Mouse (Mus musculus): ENCODE results near the gene Bcl2l12. TPM values are rescaled to one million over a fixed set of nuclear protein-coding genes. Genes with fewer than 3 reads are reported as not detected.

Gene Bcl2l12
- 28.2 to 38.2 TPM (median 30.9 TPM) in 4 replicates for total RNA-seq (2023; ENCODE audit: inconsistent age)

DNA sequence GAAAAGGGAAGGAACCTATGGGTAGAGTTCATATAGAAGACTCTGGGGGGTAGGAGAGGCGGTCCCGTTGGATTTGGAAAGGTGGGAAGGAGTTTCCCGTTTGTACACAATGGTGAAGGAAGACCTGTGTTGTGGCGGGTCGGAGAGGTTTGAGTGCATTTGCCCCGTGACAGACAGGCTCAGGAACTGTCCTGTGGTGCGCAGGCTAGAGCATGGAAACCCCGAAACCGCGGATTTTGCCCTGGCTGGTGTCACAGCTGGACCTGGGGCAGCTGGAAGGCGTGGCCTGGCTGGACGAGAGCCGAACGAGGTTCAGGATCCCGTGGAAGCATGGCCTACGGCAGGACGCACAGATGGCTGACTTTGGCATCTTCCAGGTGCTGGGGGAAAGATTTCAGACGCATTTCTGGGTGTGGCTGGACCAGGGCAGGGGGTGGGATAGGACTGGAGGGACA, at the start of gene Bcl2l12:
Gene Bcl2l12, minus strand, starts transcription at position 212 of the 455 bp plus-strand sequence.

DNA sequence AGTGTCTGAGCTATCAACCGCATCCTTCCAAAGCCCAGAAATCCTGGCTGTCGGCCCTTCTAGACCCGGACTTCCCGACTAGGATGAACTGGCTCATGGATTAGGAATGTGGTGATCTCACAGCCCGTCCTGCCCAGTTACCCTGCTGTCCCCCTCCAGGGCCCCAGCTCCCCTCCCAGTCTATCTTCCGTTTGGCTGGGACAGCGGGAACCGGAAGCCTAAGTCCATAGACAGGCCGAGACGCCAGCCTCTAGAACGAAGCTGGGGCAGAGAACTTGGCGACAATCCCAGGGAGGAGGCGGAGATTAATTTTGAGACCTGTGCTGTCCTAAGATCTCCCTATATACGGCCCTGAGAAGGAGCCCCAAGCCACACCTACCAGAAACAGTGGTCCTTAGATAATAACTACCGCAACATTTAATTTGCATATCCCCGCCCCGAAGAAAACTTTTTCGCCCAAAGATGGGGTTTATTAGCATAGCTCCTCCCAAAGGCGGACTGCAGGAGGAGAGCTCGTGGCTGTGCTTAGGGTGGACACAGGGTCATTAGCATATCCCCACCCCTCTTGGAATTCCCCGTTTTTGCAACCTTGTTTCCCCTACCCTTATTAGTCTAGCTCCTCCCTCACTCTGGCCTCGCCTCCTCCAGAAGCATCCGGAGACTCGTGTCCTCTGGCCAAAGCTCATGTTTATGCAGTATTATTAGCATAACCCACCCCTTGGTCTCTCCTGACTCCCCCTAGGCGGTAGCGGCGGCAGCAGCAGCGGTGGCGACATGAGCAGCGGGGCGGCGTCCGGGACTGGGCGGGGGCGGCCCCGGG, 18.9 kb upstream of the Bcl2l12 start, which contains the start of gene Rras:
Gene Rras, plus strand, starts transcription at position 720 of the 820 bp plus-strand sequence.

DNA sequence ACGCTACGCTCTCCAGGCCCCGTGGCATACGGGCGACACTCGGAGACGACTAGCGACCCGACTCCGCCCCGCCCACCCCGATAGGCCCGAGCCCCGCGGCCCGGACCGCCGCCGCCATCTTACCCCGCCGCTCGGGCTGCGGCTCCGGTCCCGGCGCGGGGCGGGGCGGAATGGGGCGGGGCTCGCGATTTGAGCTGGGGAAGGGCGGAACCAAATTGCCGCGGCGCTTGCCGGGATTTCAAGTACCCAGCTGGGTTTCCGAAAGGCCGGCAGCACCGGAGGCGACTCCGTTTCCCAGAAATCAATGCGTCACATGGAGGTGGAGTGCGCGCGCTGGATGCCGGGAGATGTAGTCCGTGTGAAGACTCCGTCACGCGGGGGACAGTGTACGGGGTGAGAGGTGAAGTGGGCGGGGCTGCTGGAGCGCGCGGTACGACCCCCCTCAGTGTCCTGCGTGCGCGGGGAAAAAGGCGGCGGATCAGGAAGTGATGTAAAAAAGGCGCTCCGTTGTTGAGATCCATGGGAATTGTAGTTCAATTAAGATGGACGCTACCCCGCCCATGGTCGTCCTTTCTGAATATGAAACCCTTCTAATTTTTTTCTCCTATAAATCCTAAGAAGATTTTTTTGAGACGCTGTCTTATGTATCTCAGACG, 17.6 kb upstream of the Bcl2l12 start, which contains the start of gene Scaf1:
Gene Scaf1, minus strand, starts transcription at position 407 of the 656 bp plus-strand sequence.

DNA sequence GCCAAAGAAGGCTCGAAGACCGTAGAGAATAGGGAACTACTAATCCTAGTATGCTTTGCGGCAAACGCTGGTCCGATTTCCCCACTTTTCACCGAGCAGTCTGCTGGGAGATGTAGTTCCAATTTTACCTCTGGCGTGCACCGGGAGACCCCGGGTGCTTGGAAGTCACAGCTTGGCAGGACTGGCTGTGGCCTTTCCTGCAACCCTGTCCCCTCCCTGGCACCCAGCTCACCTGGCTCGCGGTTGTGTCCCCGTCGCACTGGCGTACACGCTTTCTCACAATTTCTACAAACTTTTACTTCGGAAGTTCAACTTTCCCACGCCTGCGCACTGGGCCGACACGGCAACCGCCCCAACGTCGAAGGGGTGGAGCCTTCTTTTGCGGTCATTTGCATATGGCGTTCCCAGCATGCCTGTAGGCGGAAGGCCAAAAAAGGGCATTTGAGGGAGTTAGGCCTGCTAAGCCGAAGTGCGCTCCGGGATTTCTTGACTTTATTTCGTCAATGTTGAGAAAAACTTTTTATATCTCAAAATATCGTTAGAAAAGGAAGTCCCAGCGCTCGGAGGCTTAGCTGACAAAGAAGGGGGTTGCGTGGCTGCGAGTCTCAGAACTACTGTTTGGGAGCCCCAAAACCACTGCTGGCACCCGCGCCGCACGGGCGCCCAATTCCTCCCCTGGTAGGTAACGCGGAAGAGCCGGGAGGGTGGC, 1.1 kb downstream of the Bcl2l12 start, which contains the start of gene Irf3:
Gene Irf3, plus strand, starts transcription at position 418 of the 709 bp plus-strand sequence.

DNA sequence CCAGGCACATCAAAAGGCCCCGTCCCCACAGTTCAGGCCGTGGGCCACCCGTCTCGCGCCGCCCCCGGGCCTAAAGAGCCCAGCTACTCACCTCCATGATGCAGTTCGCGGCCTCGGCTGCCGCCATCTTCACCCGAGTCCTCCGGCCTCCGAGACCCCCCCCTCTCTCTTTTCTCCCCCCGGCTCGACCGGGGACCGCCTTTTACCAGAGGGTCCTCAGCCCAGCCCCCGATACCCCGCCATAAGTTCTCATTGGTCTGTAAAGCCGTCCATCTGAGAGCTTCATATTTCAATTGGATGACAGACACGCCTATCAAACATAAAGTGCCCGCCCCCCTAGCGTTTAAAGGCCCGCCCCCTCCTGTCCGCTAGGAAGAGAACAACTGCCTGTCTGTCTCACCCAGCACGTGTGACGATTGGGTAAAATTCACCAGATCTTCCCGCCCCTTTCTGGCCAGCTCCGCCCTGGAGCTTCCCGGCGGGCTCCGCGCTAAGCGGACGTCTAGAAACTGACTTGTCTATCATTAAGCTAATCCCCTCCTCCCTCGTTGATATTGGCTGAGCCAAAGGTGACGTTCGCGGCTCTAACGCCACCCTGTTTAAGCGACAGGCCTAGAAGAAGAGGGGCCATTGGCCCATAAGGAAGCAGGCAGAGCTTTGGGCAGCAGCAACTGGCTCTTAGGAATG, 12.2 kb downstream of the Bcl2l12 start, which contains the start of gene Prmt1:
Gene Prmt1, minus strand, starts transcription at position 377 of the 687 bp plus-strand sequence.

DNA sequence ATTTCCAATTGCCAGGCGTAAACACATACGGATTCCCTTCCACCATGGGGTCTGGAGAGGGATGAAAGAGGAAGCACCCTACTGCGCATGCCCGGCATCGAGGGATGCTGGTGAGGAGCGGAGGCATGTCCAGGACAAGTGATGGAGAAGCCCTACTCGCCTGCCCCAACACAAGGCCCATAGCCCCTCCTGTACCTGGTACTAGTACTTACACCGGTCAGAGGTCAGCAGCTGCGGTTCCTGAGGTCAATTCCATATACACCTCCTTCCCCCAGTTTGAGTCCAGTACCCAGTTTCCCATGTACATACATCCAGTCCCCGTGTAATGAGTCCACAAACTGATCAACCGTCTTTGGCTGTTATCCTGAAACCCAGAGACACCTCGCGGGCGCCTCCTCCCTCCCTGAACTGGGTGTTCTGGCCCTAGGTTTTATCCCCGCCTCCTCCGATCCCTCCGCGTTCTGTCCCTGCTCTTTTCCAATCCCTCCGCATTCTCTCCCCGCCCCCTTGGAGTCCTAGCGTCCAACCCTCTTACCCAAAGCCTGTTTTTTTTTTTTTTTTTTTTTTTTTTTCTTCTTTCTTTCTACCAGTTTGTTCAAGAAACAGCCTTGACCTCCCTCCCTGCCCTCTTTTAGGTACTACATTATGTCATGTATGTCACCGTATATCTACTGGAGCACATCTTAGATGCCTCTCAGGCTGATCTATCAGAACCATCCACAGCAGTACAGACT, 24.0 kb downstream of the Bcl2l12 start, which contains the start of gene Cpt1c:
Gene Cpt1c, minus strand, starts transcription at position 469 of the 734 bp plus-strand sequence.

DNA sequence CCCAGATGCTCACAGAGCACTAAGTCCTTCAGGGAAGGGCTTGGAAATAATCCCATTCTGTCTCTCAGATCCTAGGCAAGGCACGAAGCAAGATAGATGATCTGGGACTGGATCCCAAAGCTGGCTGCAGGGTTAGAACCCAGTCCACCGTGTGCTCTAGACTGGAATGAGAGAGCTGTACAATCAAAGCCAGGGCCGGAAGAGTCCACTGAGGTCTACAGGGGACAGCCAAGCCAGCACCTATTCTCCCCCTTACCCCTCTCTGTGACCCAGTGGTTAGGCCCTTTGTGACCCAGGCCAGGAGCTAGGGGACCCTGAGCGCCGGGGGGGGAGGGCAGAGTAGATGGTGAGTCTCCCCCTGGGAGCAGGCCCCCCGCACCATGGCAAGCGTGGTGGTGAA, 55.6 kb downstream of the Bcl2l12 start, which contains the start of gene Tsks:
Gene Tsks, plus strand, starts transcription at position 301 of the 400 bp plus-strand sequence.

Other genes starting within 250 kb of the Bcl2l12 start
- gene Zfp473, start 247.7 kb downstream of the Bcl2l12 start, total RNA-seq (2023; ENCODE audit: inconsistent age): 2.0 to 3.3 TPM (median 2.6 TPM) in 4 replicates
- gene Nup62, start 182.6 kb downstream of the Bcl2l12 start, total RNA-seq (2023; ENCODE audit: inconsistent age): 39.5 to 48.7 TPM (median 43.9 TPM) in 4 replicates
- 121 to 140 TPM (median 133 TPM) in 4 replicates for gene Il4i1, start 182.3 kb downstream of the Bcl2l12 start, total RNA-seq (2023; ENCODE audit: inconsistent age)
- 3.8 to 5.1 TPM (median 4.7 TPM) in 4 replicates for gene Atf5, start 182.1 kb downstream of the Bcl2l12 start, total RNA-seq (2023; ENCODE audit: inconsistent age)
- 32.9 to 46.4 TPM (median 36.3 TPM) in 4 replicates for gene Akt1s1, start 149.7 kb downstream of the Bcl2l12 start, total RNA-seq (2023; ENCODE audit: inconsistent age)
- 131 to 155 TPM (median 145 TPM) in 4 replicates for gene Tbc1d17, start 149.6 kb downstream of the Bcl2l12 start, total RNA-seq (2023; ENCODE audit: inconsistent age)
- gene Pnkp, start 141.6 kb downstream of the Bcl2l12 start, total RNA-seq (2023; ENCODE audit: inconsistent age): 63.0 to 75.3 TPM (median 65.8 TPM) in 4 replicates
- gene Ptov1, start 128.9 kb downstream of the Bcl2l12 start, total RNA-seq (2023; ENCODE audit: inconsistent age): 12.0 to 16.6 TPM (median 14.8 TPM) in 4 replicates
- gene Med25, start 106.0 kb downstream of the Bcl2l12 start, total RNA-seq (2023; ENCODE audit: inconsistent age): 61.5 to 68.3 TPM (median 66.0 TPM) in 4 replicates
- 27.8 to 31.0 TPM (median 29.5 TPM) in 4 replicates for gene Fuz, start 102.6 kb downstream of the Bcl2l12 start, total RNA-seq (2023; ENCODE audit: inconsistent age)
- 75.4 to 97.5 TPM (median 90.4 TPM) in 4 replicates for gene Ap2a1, start 69.2 kb downstream of the Bcl2l12 start, total RNA-seq (2023; ENCODE audit: inconsistent age)
- not detected in 4 replicates for gene Tsks, start 55.5 kb downstream of the Bcl2l12 start, total RNA-seq (2023; ENCODE audit: inconsistent age)
- not detected in 4 replicates for gene Cpt1c, start 23.9 kb downstream of the Bcl2l12 start, total RNA-seq (2023; ENCODE audit: inconsistent age)
- gene Prmt1, start 12.1 kb downstream of the Bcl2l12 start, total RNA-seq (2023; ENCODE audit: inconsistent age): 128 to 149 TPM (median 145 TPM) in 4 replicates
- gene Irf3, start 1.1 kb downstream of the Bcl2l12 start, total RNA-seq (2023; ENCODE audit: inconsistent age): 166 to 184 TPM (median 173 TPM) in 4 replicates
- 96.2 to 104 TPM (median 99.7 TPM) in 4 replicates for gene Scaf1, start 17.7 kb upstream of the Bcl2l12 start, total RNA-seq (2023; ENCODE audit: inconsistent age)
- gene Rras, start 19.2 kb upstream of the Bcl2l12 start, total RNA-seq (2023; ENCODE audit: inconsistent age): 13.0 to 15.4 TPM (median 14.8 TPM) in 4 replicates
- 69.6 to 74.4 TPM (median 71.7 TPM) in 4 replicates for gene Prr12, start 54.2 kb upstream of the Bcl2l12 start, total RNA-seq (2023; ENCODE audit: inconsistent age)
- 55.5 to 60.4 TPM (median 57.4 TPM) in 4 replicates for gene Nosip, start 63.7 kb upstream of the Bcl2l12 start, total RNA-seq (2023; ENCODE audit: inconsistent age)
- gene Prrg2, start 64.0 kb upstream of the Bcl2l12 start, total RNA-seq (2023; ENCODE audit: inconsistent age): 3.5 to 5.4 TPM (median 3.8 TPM) in 4 replicates
- 2.0 to 5.7 TPM (median 3.9 TPM) in 4 replicates for gene Rcn3, start 93.5 kb upstream of the Bcl2l12 start, total RNA-seq (2023; ENCODE audit: inconsistent age)
- gene Fcgrt, start 105.1 kb upstream of the Bcl2l12 start, total RNA-seq (2023; ENCODE audit: inconsistent age): 30.4 to 37.3 TPM (median 33.5 TPM) in 4 replicates
- gene Rps11, start 125.7 kb upstream of the Bcl2l12 start, total RNA-seq (2023; ENCODE audit: inconsistent age): 2,358 to 2,650 TPM (median 2,499 TPM) in 4 replicates
- gene Rpl13a, start 130.0 kb upstream of the Bcl2l12 start, total RNA-seq (2023; ENCODE audit: inconsistent age): 4,140 to 4,660 TPM (median 4,377 TPM) in 4 replicates
- gene Gm45713, start 137.5 kb upstream of the Bcl2l12 start, total RNA-seq (2023; ENCODE audit: inconsistent age): 0.87 TPM in 1 of 4 replicates, not detected in the others
- gene Flt3l, start 137.7 kb upstream of the Bcl2l12 start, total RNA-seq (2023; ENCODE audit: inconsistent age): 70.7 to 77.9 TPM (median 74.1 TPM) in 4 replicates
- gene Pih1d1, start 155.6 kb upstream of the Bcl2l12 start, total RNA-seq (2023; ENCODE audit: inconsistent age): 46.7 to 53.9 TPM (median 51.0 TPM) in 4 replicates
- 100 to 121 TPM (median 116 TPM) in 4 replicates for gene Aldh16a1, start 155.9 kb upstream of the Bcl2l12 start, total RNA-seq (2023; ENCODE audit: inconsistent age)
- gene Slc17a7, start 165.2 kb upstream of the Bcl2l12 start, total RNA-seq (2023; ENCODE audit: inconsistent age): not detected in 4 replicates
- not detected in 4 replicates for gene Gfy, start 180.9 kb upstream of the Bcl2l12 start, total RNA-seq (2023; ENCODE audit: inconsistent age)
- not detected in 4 replicates for gene Pth2, start 182.3 kb upstream of the Bcl2l12 start, total RNA-seq (2023; ENCODE audit: inconsistent age)
- 0.54 to 1.1 TPM (median 0.78 TPM) in 4 replicates for gene Ccdc155, start 206.2 kb upstream of the Bcl2l12 start, total RNA-seq (2023; ENCODE audit: inconsistent age)
- 1.3 to 2.7 TPM (median 2.0 TPM) in 3 of 4 replicates, not detected in the other for gene Dkkl1, start 213.4 kb upstream of the Bcl2l12 start, total RNA-seq (2023; ENCODE audit: inconsistent age)
- not detected in 4 replicates for gene Tead2, start 217.0 kb upstream of the Bcl2l12 start, total RNA-seq (2023; ENCODE audit: inconsistent age)
- 1,683 to 1,834 TPM (median 1,832 TPM) in 4 replicates for gene Cd37, start 240.4 kb upstream of the Bcl2l12 start, total RNA-seq (2023; ENCODE audit: inconsistent age)
- not detected in 4 replicates for gene Slc6a16, start 242.4 kb upstream of the Bcl2l12 start, total RNA-seq (2023; ENCODE audit: inconsistent age)